Mouse (Mus musculus) CH12.LX (cell line): Measurements from ENCODE around the gene Taf4. TPM values are rescaled to one million over a fixed set of nuclear protein-coding genes. Genes with fewer than 3 reads are reported as not detected.

ENCODE experiments used
- DNase-seq: peaks from one replicate; pipeline ENCODE4 v3.0.0-alpha.2; 2013; ENCODE audit errors: extremely low read depth
- H3K27ac ChIP-seq: 2 replicates; pipeline ENCODE4 v1.5.1; 2012; ENCODE audit warnings: low read depth, mild to moderate bottlenecking, control low read depth, moderate library complexity; ENCODE audit not compliant: insufficient read depth
- H3K27me3 ChIP-seq: replicated peaks from 2 replicates; pipeline ENCODE3; 2012; ENCODE audit warnings: inconsistent platforms
- H3K36me3 ChIP-seq, 2 experiments: replicated peaks in 1 of 2; 2 replicates each; pipeline versions ENCODE3 to v1.6.1; 2012; ENCODE audit warnings: inconsistent platforms in 1 of 2, low read length in 1 of 2, mild to moderate bottlenecking in 1 of 2, mixed read lengths in 1 of 2, moderate library complexity in 1 of 2; ENCODE audit not compliant: control insufficient read depth in 1 of 2, insufficient read depth in 1 of 2
- H3K4me1 ChIP-seq, 2 experiments: 2 replicates each; pipeline ENCODE4 v1.6.1; 2012; ENCODE audit warnings: inconsistent platforms in 1 of 2, moderate library complexity in 1 of 2; ENCODE audit not compliant: insufficient read depth in 2 of 2, control insufficient read depth in 1 of 2
- H3K4me2 ChIP-seq: 2 replicates; pipeline ENCODE4 v1.6.1; 2012; ENCODE audit warnings: low read depth, mild to moderate bottlenecking, control low read depth; ENCODE audit not compliant: poor library complexity, insufficient read depth, severe bottlenecking
- H3K4me3 ChIP-seq, 3 experiments: fragments of 150-350 bp in 1 of 3; sonication (generic) in 1 of 3; replicated peaks in 1 of 3; 2 replicates each; pipeline versions ENCODE3 to v1.5.1; 2011 to 2012; ENCODE audit warnings: low read depth in 2 of 3, low read length in 2 of 3, mild to moderate bottlenecking in 2 of 3, moderate library complexity in 2 of 3, control low read depth in 1 of 3, improper control_type of control experiment in 1 of 3, inconsistent platforms in 1 of 3, mixed read lengths in 1 of 3; ENCODE audit not compliant: poor library complexity in 1 of 3
- H3K79me2 ChIP-seq: replicated peaks from 2 replicates; pipeline ENCODE4 v1.6.1; 2012; ENCODE audit warnings: mild to moderate bottlenecking, moderate library complexity; ENCODE audit not compliant: control insufficient read depth, poor library complexity, insufficient read depth, severe bottlenecking; ENCODE audit errors: extremely low read depth
- H3K9ac ChIP-seq: 2 replicates; pipeline ENCODE4 v1.6.1; 2012; ENCODE audit warnings: low read depth, mild to moderate bottlenecking, control low read depth, moderate library complexity; ENCODE audit not compliant: insufficient read depth
- H3K9me3 ChIP-seq: replicated peaks from 2 replicates; pipeline ENCODE3; 2012; ENCODE audit warnings: low read length, inconsistent platforms, mixed read lengths
- CTCF ChIP-seq, 2 experiments: IDR thresholded peaks in 1 of 2; conservative IDR thresholded peaks in 1 of 2; 2 replicates each; pipeline ENCODE4 v1.5.1; 2011 to 2012; ENCODE audit warnings: low read depth in 2 of 2, low read length in 2 of 2, improper control_type of control experiment in 1 of 2, inconsistent platforms in 1 of 2, mild to moderate bottlenecking in 1 of 2, moderate library complexity in 1 of 2
- E2F4 ChIP-seq: IDR thresholded peaks from 2 replicates; pipeline ENCODE4 v1.6.1; 2011; ENCODE audit warnings: low read depth, low read length, improper control_type of control experiment; ENCODE audit not compliant: insufficient replicate concordance
- IRF4 ChIP-seq: IDR thresholded peaks from 2 replicates; pipeline ENCODE4 v1.6.1; 2014; ENCODE audit warnings: low read depth, mild to moderate bottlenecking, inconsistent platforms, low read length, improper control_type of control experiment
- JUN ChIP-seq: IDR thresholded peaks from 2 replicates; pipeline ENCODE4 v1.6.1; 2011; ENCODE audit warnings: low read depth, mild to moderate bottlenecking, low read length, improper control_type of control experiment, moderate library complexity; ENCODE audit not compliant: insufficient read depth
- MAZ ChIP-seq: IDR thresholded peaks from 2 replicates; pipeline ENCODE4 v1.6.1; 2012; ENCODE audit warnings: low read depth, mild to moderate bottlenecking, inconsistent platforms, low read length, improper control_type of control experiment, moderate library complexity
- MEF2A ChIP-seq: IDR thresholded peaks from 2 replicates; pipeline ENCODE4 v1.6.1; 2014; ENCODE audit warnings: low read depth, mild to moderate bottlenecking, inconsistent platforms, low read length, improper control_type of control experiment, borderline replicate concordance
- MYC ChIP-seq: IDR thresholded peaks from 2 replicates; pipeline ENCODE4 v1.6.1; 2011; ENCODE audit warnings: low read depth, mild to moderate bottlenecking, improper control_type of control experiment, low read length
- NRF1 ChIP-seq: IDR thresholded peaks from 2 replicates; pipeline ENCODE4 v1.6.1; 2014; ENCODE audit warnings: low read depth, mild to moderate bottlenecking, inconsistent platforms, low read length, improper control_type of control experiment, moderate library complexity
- POLR2A ChIP-seq: IDR thresholded peaks from 2 replicates; pipeline ENCODE4 v1.6.1; 2011; ENCODE audit warnings: low read depth, mild to moderate bottlenecking, improper control_type of control experiment, low read length
- POLR2AphosphoS2 ChIP-seq: IDR thresholded peaks from 2 replicates; pipeline ENCODE4 v1.6.1; 2011; ENCODE audit warnings: low read depth, low read length, improper control_type of control experiment
- SIN3A ChIP-seq: IDR thresholded peaks from 2 replicates; pipeline ENCODE4 v1.6.1; 2012; ENCODE audit warnings: low read length, improper control_type of control experiment, inconsistent platforms
- UBTF ChIP-seq: IDR thresholded peaks from 2 replicates; pipeline ENCODE4 v1.6.1; 2012; ENCODE audit warnings: low read depth, mild to moderate bottlenecking, inconsistent platforms, low read length, improper control_type of control experiment, moderate library complexity
- ZC3H11A ChIP-seq: IDR thresholded peaks from 2 replicates; pipeline ENCODE4 v1.6.1; 2012; ENCODE audit warnings: low read depth, mild to moderate bottlenecking, inconsistent platforms, low read length, improper control_type of control experiment
- ZKSCAN1 ChIP-seq: IDR thresholded peaks from 2 replicates; pipeline ENCODE4 v1.6.1; 2012; ENCODE audit warnings: low read depth, inconsistent platforms, low read length, improper control_type of control experiment, borderline replicate concordance
- ZMIZ1 ChIP-seq: IDR thresholded peaks from 2 replicates; pipeline ENCODE4 v1.6.1; 2012; ENCODE audit warnings: low read depth, mild to moderate bottlenecking, inconsistent platforms, low read length, improper control_type of control experiment
- ZNF384 ChIP-seq: IDR thresholded peaks from 2 replicates; pipeline ENCODE4 v1.6.1; 2012; ENCODE audit warnings: low read depth, low read length, improper control_type of control experiment, inconsistent platforms
- dilution Hi-C: fragments of 300-500 bp; cut with MboI; formaldehyde crosslinking; loops from 2 replicates; pipeline ENCODE4 v1.14.3; 2020; ENCODE audit warnings: low sequenced_read_pairs; ENCODE audit not compliant: extremely low pct_unique_long_range_greater_than_20kb, extremely low pct_ligation_motif_present
- in situ Hi-C: fragments of 300-500 bp; cut with MboI; formaldehyde crosslinking; loops from 3 replicates; pipeline ENCODE4 v1.14.3; 2019; ENCODE audit warnings: low sequenced_read_pairs, low pct_ligation_motif_present, low pct_unique_long_range_greater_than_20kb, mixed read lengths
- polyA plus RNA-seq: library from polyadenylated mRNA; unstranded; fragments of >175 nt; gene quantifications from 2 replicates; pipeline ENCODE4 v1.2.1, GENCODE M21; 2012; ENCODE audit warnings: low read depth; ENCODE audit not compliant: insufficient read length
- total RNA-seq, 2 experiments: library from RNA; depleted of rRNA; stranded (reverse); fragments of 300-350 nt in 1 of 2; fragments of >200 nt in 1 of 2; gene quantifications; 2 replicates each; pipeline ENCODE4 v1.2.3; 2012 to 2014

Gene Taf4
- total and polyA plus RNA-seq, 3 experiments: 3.0 to 14.5 (median 5.5) TPM

DNA sequence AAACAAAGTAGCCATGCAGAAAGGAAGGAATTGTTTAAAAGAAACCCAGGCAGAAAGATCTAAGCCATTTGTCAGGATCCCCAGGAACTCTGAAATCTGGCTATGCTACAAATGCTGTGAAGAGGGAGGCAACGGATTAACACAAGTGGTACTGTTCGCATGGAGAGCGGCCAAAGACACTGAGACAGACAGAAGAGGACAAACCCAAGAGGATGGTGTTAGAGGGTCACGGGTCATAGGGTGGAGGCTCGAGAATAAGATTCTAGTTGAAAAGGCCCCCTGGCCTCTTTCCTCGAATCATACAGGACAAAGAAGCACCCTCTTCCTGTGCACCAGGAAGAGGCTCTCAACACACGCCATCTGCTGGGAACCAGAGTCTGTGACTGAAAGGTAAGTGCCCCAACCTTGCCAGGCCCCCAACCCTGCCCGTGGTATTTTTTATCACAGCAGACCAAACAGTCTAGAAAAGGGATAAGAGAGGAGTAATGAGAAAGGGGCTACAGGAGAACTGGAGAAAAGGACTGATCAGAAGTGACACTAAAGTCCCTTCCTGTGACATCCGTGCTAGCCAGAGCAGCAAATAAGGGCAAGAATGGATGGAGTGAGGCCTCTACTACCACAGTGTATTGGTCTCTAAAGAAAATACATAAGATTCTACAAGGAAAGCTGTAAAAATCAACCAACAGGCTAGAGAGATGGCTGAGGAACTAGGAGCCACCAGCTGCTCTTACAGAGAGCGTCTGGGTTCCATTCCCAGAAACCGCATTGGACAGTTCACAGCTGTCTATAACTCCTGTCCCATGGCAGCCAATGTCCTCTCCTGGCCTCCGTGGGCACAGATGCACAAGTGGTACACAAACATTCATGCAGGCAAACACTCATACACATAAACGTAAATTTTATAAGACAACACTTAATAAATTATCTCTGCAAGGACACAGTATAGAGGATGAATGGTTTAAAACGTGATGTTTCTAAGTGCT lies 24.6 kb downstream of the Taf4 start:
- Histone ChIP-seq H3K4me1 (peaks cover 0 to 45% of the 10 kb centered on the region in 2 experiments; a peak in 2 of 4 replicates), H3K9ac (no peak overlapping the region), H3K4me3 (no peak overlapping the region), H3K27me3 (no peaks in the 10 kb centered on the region), H3K27ac (no peak overlapping the region), H3K79me2 (peaks cover 10% of the 10 kb centered on the region), H3K36me3 (peaks cover 0 to 5% of the 10 kb centered on the region in 2 experiments), H3K4me2 (no peak overlapping the region), H3K9me3 (no peaks in the 10 kb centered on the region)
- dilution Hi-C loops (no loop called here), in situ Hi-C loops (no loop called here)
- TF ChIP-seq ZKSCAN1: no peak
- no peak for TF ChIP-seq E2F4
- TF ChIP-seq IRF4: no peak
- no peak for TF ChIP-seq ZMIZ1
- no peak for TF ChIP-seq MEF2A
- no peak for TF ChIP-seq POLR2AphosphoS2
- no peak for TF ChIP-seq MAZ
- TF ChIP-seq JUN: no peak
- no peak for TF ChIP-seq SIN3A
- no peak for TF ChIP-seq CTCF (conservative IDR thresholded peaks at IDR 0.05 in 1 of 2, IDR thresholded peaks at IDR 0.05 in 1 of 2; ENCODE audit: low read depth in 2 of 2, low read length in 2 of 2)
- no peak for TF ChIP-seq UBTF
- TF ChIP-seq ZC3H11A: no peak
- TF ChIP-seq MYC: no peak
- no peak for DNase-seq

- Histone ChIP-seq H3K79me2 (peaks cover 9% of the 10 kb centered on the region), H3K4me1 (peaks cover 0 to 38% of the 10 kb centered on the region in 2 experiments; a peak in 2 of 4 replicates), H3K36me3 (peaks cover 0 to 7% of the 10 kb centered on the region in 2 experiments), H3K27me3 (no peaks in the 10 kb centered on the region), H3K27ac (no peak overlapping the region), H3K9me3 (no peaks in the 10 kb centered on the region), H3K4me3 (no peak overlapping the region), H3K9ac (no peak overlapping the region), H3K4me2 (no peak overlapping the region)
- 0 out of 2 replicates have a peak, but pooled peaks have one; percentile 33 for TF ChIP-seq ZNF384
- no peak for TF ChIP-seq NRF1
- TF ChIP-seq POLR2A: no peak
- in situ Hi-C loops: no loop called here
- no peak for DNase-seq
- dilution Hi-C loops: no loop called here
Measured at GRCm38 (mm10) chr2:179948820-179949219, 27.6 kb downstream of the Taf4 start.
